21 mouse cellular contexts compared by ENCODE assay signal in the genomic region with DNA sequence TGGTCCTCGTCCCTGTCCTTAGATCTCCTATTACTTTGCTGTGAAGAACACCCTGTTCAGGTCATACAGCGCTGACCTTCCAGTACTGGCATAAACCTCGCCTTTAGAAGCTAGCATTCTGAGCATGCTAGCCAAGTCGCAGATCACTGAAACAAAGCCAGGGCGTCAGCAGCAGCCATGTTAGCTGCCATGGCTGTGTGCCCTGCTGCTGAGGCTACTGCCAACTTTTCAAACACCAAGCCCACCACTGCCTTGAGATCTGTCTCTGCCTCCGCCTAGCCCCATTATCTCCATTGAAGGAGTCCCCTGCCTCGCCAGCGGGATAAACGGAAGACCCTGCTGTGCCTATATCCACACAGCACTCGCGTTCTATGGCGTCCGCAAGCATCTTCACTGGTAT. TPM values are rescaled to one million over a fixed set of nuclear protein-coding genes. Genes with fewer than 3 reads are reported as not detected.
DNase-seq lines count a peak whose midpoint lies in the region; ATAC-seq lines count a peak whose summit lies in the region.
"Had no signal": no experiment of that assay in that cellular context is flagged by ENCODE, and none has a peak within 500 bp of the region (broad histone marks: within the 10 kb centered on the region; RNA-seq: fewer than 3 reads in every experiment).

No protein-coding gene starts in this region.

- no peaks in the 10 kb centered on the region for H3K36me3 ChIP-seq in forebrain, embryonic 14.5 days (ENCODE audit: control insufficient read depth, insufficient read depth, low read length)
- no peaks in the 10 kb centered on the region for H3K36me3 ChIP-seq in forebrain, embryonic 12.5 days (replicated peaks)
- H3K36me3 ChIP-seq in hindbrain, embryonic 16.5 days (ENCODE audit: control insufficient read depth, insufficient read depth, low read length), result no peaks in the 10 kb centered on the region
- H3K36me3 ChIP-seq in hindbrain, embryonic 10.5 days, result no peaks in the 10 kb centered on the region
- H3K36me3 ChIP-seq in neural tube, embryonic 15.5 days, result no peaks in the 10 kb centered on the region
- H3K36me3 ChIP-seq: midbrain, embryonic 13.5 days had no signal

- H3K9me3 ChIP-seq in forebrain, embryonic 14.5 days (replicated peaks; ENCODE audit: control insufficient read depth, low read length), result no peaks in the 10 kb centered on the region
- H3K9me3 ChIP-seq in forebrain, embryonic 12.5 days, result no peaks in the 10 kb centered on the region
- H3K9me3 ChIP-seq in hindbrain, embryonic 16.5 days (ENCODE audit: control insufficient read depth, low read length), result no peaks in the 10 kb centered on the region
- no peaks in the 10 kb centered on the region for H3K9me3 ChIP-seq in hindbrain, embryonic 10.5 days
- H3K9me3 ChIP-seq in neural tube, embryonic 15.5 days (replicated peaks), result no peaks in the 10 kb centered on the region
- H3K9me3 ChIP-seq: midbrain, embryonic 13.5 days had no signal

- peaks cover 3% of the 10 kb centered on the region; the same call in 1 of the 2 replicates for H3K4me1 ChIP-seq in forebrain, embryonic 14.5 days (ENCODE audit: control insufficient read depth, insufficient read depth, low read length)
- peaks cover 12% of the 10 kb centered on the region for H3K4me1 ChIP-seq in forebrain, embryonic 12.5 days
- H3K4me1 ChIP-seq in hindbrain, embryonic 16.5 days (ENCODE audit: control insufficient read depth, insufficient read depth, low read depth, low read length), result no peaks in the 10 kb centered on the region; the same call in none of the 2 replicates
- peaks cover 25% of the 10 kb centered on the region for H3K4me1 ChIP-seq in hindbrain, embryonic 10.5 days (replicated peaks)
- H3K4me1 ChIP-seq in neural tube, embryonic 15.5 days, result peaks cover 21% of the 10 kb centered on the region

- no peaks in the 10 kb centered on the region for H3K27me3 ChIP-seq in forebrain, embryonic 14.5 days (replicated peaks; ENCODE audit: control insufficient read depth, insufficient read depth, low read length)
- H3K27me3 ChIP-seq in forebrain, embryonic 12.5 days, result no peaks in the 10 kb centered on the region
- no peaks in the 10 kb centered on the region for H3K27me3 ChIP-seq in hindbrain, embryonic 16.5 days (replicated peaks; ENCODE audit: control insufficient read depth, insufficient read depth, low read length)
- H3K27me3 ChIP-seq in hindbrain, embryonic 10.5 days (ENCODE audit: insufficient read depth, poor library complexity, severe bottlenecking), result no peaks in the 10 kb centered on the region; the same call in 1 of the 2 replicates
- H3K27me3 ChIP-seq in neural tube, embryonic 15.5 days (replicated peaks), result no peaks in the 10 kb centered on the region
- H3K27me3 ChIP-seq: midbrain, embryonic 13.5 days had no signal

- no peak overlapping the region for H3K4me2 ChIP-seq in forebrain, embryonic 14.5 days (ENCODE audit: low read length)
- H3K4me2 ChIP-seq in forebrain, embryonic 12.5 days, result no peak overlapping the region
- no peak overlapping the region for H3K4me2 ChIP-seq in hindbrain, embryonic 16.5 days (ENCODE audit: low read length)
- no peak overlapping the region for H3K4me2 ChIP-seq in neural tube, embryonic 15.5 days
- H3K4me2 ChIP-seq: hindbrain, embryonic 14.5 days; midbrain, embryonic 13.5 days had no signal

- no peak; the same call in 1 of the 2 replicates for ATAC-seq in forebrain, embryonic 14.5 days
- ATAC-seq in forebrain, embryonic 12.5 days (ENCODE audit: low FRiP score), result no peak
- ATAC-seq in hindbrain, embryonic 16.5 days, result peak; percentile 51; the same call in 1 of the 2 replicates
- ATAC-seq in neural tube, embryonic 15.5 days (ENCODE audit: low FRiP score), result no peak
- ATAC-seq: activated CD4-positive, CD25-positive, alpha-beta regulatory T cell, adult 4 months; midbrain, embryonic 13.5 days; Patski had no signal

- DNase-seq in forebrain, embryonic 14.5 days (ENCODE audit: low spot score), result peak; percentile 71
- DNase-seq in hindbrain, embryonic 10.5 days (ENCODE audit: low spot score), result no peak
- no peak for DNase-seq in neural tube, embryonic 10.5 days (ENCODE audit: extremely low spot score, low spot score)
- DNase-seq in R1 (ENCODE audit: low read depth, low spot score), result peak; percentile 62
- DNase-seq in urinary bladder, postnatal 10 days (ENCODE audit: low spot score), result no peak
- DNase-seq: adrenal gland, postnatal 14 days; B cell, adult 2 months; cerebellum, adult 8-10 months; embryo, embryonic 11 days; gastrocnemius, postnatal 25 days; retina, postnatal 1 day; thymus, postnatal 25 days had no signal

- H3K4me3 ChIP-seq in forebrain, embryonic 14.5 days (ENCODE audit: low read depth, low read length), result no peak overlapping the region
- no peak overlapping the region for H3K4me3 ChIP-seq in forebrain, embryonic 12.5 days (replicated peaks)
- H3K4me3 ChIP-seq in hindbrain, embryonic 16.5 days (ENCODE audit: low read length), result no peak overlapping the region
- no peak overlapping the region for H3K4me3 ChIP-seq in hindbrain, embryonic 10.5 days
- H3K4me3 ChIP-seq in neural tube, embryonic 15.5 days (replicated peaks), result no peak overlapping the region
- H3K4me3 ChIP-seq: heart, adult 2 months; midbrain, embryonic 13.5 days had no signal

- no peak overlapping the region for H3K9ac ChIP-seq in forebrain, embryonic 14.5 days (ENCODE audit: low read length)
- no peak overlapping the region for H3K9ac ChIP-seq in forebrain, embryonic 12.5 days
- no peak overlapping the region for H3K9ac ChIP-seq in hindbrain, embryonic 16.5 days (ENCODE audit: low read depth, low read length)
- no peak overlapping the region for H3K9ac ChIP-seq in neural tube, embryonic 15.5 days (replicated peaks)
- H3K9ac ChIP-seq: hindbrain, embryonic 14.5 days; liver, embryonic 14.5 days; midbrain, embryonic 13.5 days had no signal

- 0 out of 2 replicates have a peak overlapping the region, but pooled peaks have one; percentile 21 for H3K27ac ChIP-seq in forebrain, embryonic 14.5 days (ENCODE audit: low read depth, low read length)
- H3K27ac ChIP-seq in forebrain, embryonic 12.5 days, result no peak overlapping the region
- peak overlapping the region; percentile 25 for H3K27ac ChIP-seq in hindbrain, embryonic 16.5 days (ENCODE audit: low read depth, low read length)
- no peak overlapping the region; the same call in 1 of the 2 replicates for H3K27ac ChIP-seq in hindbrain, embryonic 10.5 days
- H3K27ac ChIP-seq in neural tube, embryonic 15.5 days (replicated peaks), result peak overlapping the region; percentile 37; the same call in 1 of the 2 replicates
- H3K27ac ChIP-seq: heart, adult 2 months; hindbrain, embryonic 14.5 days; liver, embryonic 14.5 days; midbrain, embryonic 13.5 days had no signal

- WGBS in forebrain, embryonic 14.5 days, result 57% methylated on average over 13 of the region's 13 CpGs
- WGBS in forebrain, embryonic 12.5 days, result 84% methylated on average over 13 of the region's 13 CpGs
- WGBS in hindbrain, embryonic 16.5 days, result 66% methylated on average over 13 of the region's 13 CpGs
- WGBS in hindbrain, embryonic 10.5 days, result 85% methylated on average over 13 of the region's 13 CpGs
- 64% methylated on average over 13 of the region's 13 CpGs for WGBS in neural tube, embryonic 15.5 days

RNA-seq across cellular contexts. Expression of gene Pde9a, which starts 25.4 kb away (rescaled TPM):
- 60.7 and 68.5 TPM in 2 replicates for polyA plus RNA-seq in forebrain, embryonic 14.5 days (2014; fragmentation: Nextera tagmentation; extraction: Ambion mirVana)
- 34.7 and 36.7 TPM in 2 replicates for polyA plus RNA-seq in forebrain, embryonic 12.5 days (2016; fragmentation: Nextera tagmentation; extraction: Ambion mirVana)
- polyA plus RNA-seq in hindbrain, embryonic 16.5 days (2015; fragmentation: Nextera tagmentation; extraction: Ambion mirVana), result 30.3 and 34.4 TPM in 2 replicates
- polyA plus RNA-seq in hindbrain, embryonic 10.5 days (2016; fragmentation: Nextera tagmentation; extraction: Ambion mirVana), result 12.4 and 19.9 TPM in 2 replicates
- polyA plus RNA-seq in neural tube, embryonic 15.5 days (2015; fragmentation: Nextera tagmentation; extraction: Ambion mirVana), result 24.9 and 25.8 TPM in 2 replicates
- polyA plus RNA-seq: Patski had no signal

Comparison
In these comparisons a context has a peak if more than half of its experiments do, and no peak if none do; other contexts are left out.
1. H3K27ac ChIP-seq: peak in forebrain, embryonic 14.5 days (single experiment), hindbrain, embryonic 16.5 days (single experiment) and neural tube, embryonic 15.5 days (single experiment); none in forebrain, embryonic 12.5 days (single experiment) and hindbrain, embryonic 10.5 days (single experiment).
2. DNase-seq: peak in forebrain, embryonic 14.5 days (single experiment) and R1 (single experiment); none in hindbrain, embryonic 10.5 days (single experiment), neural tube, embryonic 10.5 days (single experiment) and urinary bladder, postnatal 10 days (single experiment).